Mouse (Mus musculus) embryonic fibroblast, embryonic 13.5 days (primary cell): ENCODE data around the gene C2cd4a.

ENCODE experiments used
- CTCF ChIP-seq: IDR thresholded peaks from 2 replicates; pipeline ENCODE4 v1.5.1; 2011; ENCODE audit warnings: mild to moderate bottlenecking, control low read depth, low read length, moderate library complexity, borderline replicate concordance; ENCODE audit not compliant: insufficient read depth
- POLR2A ChIP-seq: IDR thresholded peaks from 2 replicates; pipeline ENCODE4 v1.6.1; 2011; ENCODE audit warnings: low read depth, mild to moderate bottlenecking, control low read depth, low read length, moderate library complexity

DNA sequence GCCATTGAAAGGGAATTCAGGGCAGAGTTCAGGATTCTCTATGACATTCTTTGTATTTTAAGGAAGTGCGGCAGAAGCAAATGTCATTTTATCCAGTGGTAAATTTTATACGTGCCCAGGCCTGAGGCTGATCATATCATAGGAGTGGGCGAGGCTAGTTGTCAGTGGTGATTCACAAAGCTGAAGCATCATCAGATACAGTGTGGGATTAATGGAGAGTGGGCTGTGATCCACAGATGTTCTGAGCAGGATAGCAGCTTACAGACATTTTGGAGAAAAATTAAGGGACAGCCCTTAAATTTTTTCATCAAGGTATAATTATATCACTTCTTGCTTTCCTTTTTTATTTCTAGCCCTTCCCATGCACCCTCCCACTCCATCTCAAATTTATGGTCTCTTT is 48.7 kb downstream of the C2cd4a start:
- TF ChIP-seq CTCF (no peak), POLR2A (no peak)
